Mouse (Mus musculus) embryonic facial prominence, embryonic 11.5 days (tissue): Measurements from ENCODE around the gene Sys1. TPM values are rescaled to one million over a fixed set of nuclear protein-coding genes. Genes with fewer than 3 reads are reported as not detected.

ENCODE experiments used
- ATAC-seq: fragments of 200-750 bp; cut with Nextera tagmentation; replicated peaks from 2 replicates; pipeline ENCODE4 v1.8.0; 2017; ENCODE audit warnings: low read depth; ENCODE audit not compliant: insufficient number of reproducible peaks, low FRiP score, low TSS enrichment
- DNase-seq: peaks from one replicate; pipeline ENCODE4 v3.0.0-alpha.2; 2015; ENCODE audit warnings: low spot score
- H3K27ac ChIP-seq: fragments of 300-500 bp; sonication (generic); replicated peaks from 2 replicates; pipeline ENCODE4 v1.5.1; 2014; ENCODE audit warnings: mild to moderate bottlenecking, low read depth, low read length, control low read depth
- H3K27me3 ChIP-seq: fragments of 300-500 bp; sonication (generic); 2 replicates; pipeline ENCODE4 v1.6.1; 2014; ENCODE audit warnings: mild to moderate bottlenecking, low read length, moderate library complexity, mixed read lengths; ENCODE audit not compliant: control insufficient read depth, insufficient read depth
- H3K36me3 ChIP-seq: fragments of 300-500 bp; sonication (generic); replicated peaks from 2 replicates; pipeline ENCODE4 v1.6.1; 2014; ENCODE audit warnings: low read depth, mild to moderate bottlenecking, low read length, moderate library complexity, mixed read lengths; ENCODE audit not compliant: control insufficient read depth, insufficient read depth
- H3K4me1 ChIP-seq: fragments of 300-500 bp; sonication (generic); 2 replicates; pipeline ENCODE4 v1.6.1; 2014; ENCODE audit warnings: low read length, mixed read lengths; ENCODE audit not compliant: control insufficient read depth, insufficient read depth
- H3K4me2 ChIP-seq: fragments of 300-500 bp; sonication (generic); 2 replicates; pipeline ENCODE4 v1.6.1; 2014; ENCODE audit warnings: low read depth, mild to moderate bottlenecking, control low read depth, low read length, moderate library complexity
- H3K4me3 ChIP-seq: fragments of 300-500 bp; sonication (generic); 2 replicates; pipeline ENCODE4 v1.5.1; 2014; ENCODE audit warnings: low read depth, low read length, control low read depth
- H3K9ac ChIP-seq: fragments of 300-500 bp; sonication (generic); replicated peaks from 2 replicates; pipeline ENCODE4 v1.6.1; 2014; ENCODE audit warnings: mild to moderate bottlenecking, control low read depth, low read length
- H3K9me3 ChIP-seq: fragments of 300-500 bp; sonication (generic); replicated peaks from 2 replicates; pipeline ENCODE4 v1.6.1; 2016; ENCODE audit warnings: mild to moderate bottlenecking, low read length, inconsistent platforms, mixed read lengths; ENCODE audit not compliant: control insufficient read depth
- WGBS: fragments of 180-500 bp; shearing (Covaris S2); extraction: QIAGEN DNeasy Blood & Tissue Kit; methylation state at CpG from one replicate; pipeline ENCODE4 v1.1.7; 2014; 5-methylcytosine and 5-hydroxymethylcytosine counted together
- polyA plus RNA-seq: library from polyadenylated mRNA; unstranded; fragments of >200 nt; fragmentation: Nextera tagmentation; extraction: Ambion mirVana; gene quantifications from 2 replicates; pipeline ENCODE4 v1.2.1, GENCODE M21; 2014

Gene Sys1
- polyA plus RNA-seq, 1 experiment from 2014 or later: 53.3 TPM

DNA sequence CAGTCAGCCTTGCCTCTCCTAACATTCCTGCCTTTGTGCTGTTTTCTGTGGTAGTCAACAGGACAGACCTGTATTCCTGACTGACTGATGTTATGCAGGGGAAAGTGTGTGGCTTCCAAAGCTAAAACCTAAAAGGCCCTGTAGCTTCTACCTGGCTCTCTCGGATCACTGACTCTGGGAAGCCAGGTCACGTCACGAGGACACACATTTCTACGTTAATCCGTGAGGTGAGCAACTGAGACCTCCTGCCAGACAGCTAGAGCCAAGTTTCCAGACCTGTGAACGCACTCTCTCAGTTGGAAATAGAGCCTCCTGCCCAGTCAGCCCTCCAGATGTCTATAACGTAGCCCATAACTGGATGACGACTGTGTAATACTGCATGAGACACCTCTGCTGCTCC is 34.8 kb upstream of the Sys1 start:
- no peak for ATAC-seq
- no peak overlapping the region for H3K9ac ChIP-seq
- DNase-seq: no peak
- H3K4me2 ChIP-seq: no peak overlapping the region
- H3K9me3 ChIP-seq: no peaks in the 10 kb centered on the region
- no peak overlapping the region for H3K4me3 ChIP-seq
- H3K27ac ChIP-seq: no peak overlapping the region
- WGBS: 75% methylated on average over 8 of the region's 8 CpGs
- H3K36me3 ChIP-seq: no peaks in the 10 kb centered on the region
- no peaks in the 10 kb centered on the region for H3K27me3 ChIP-seq
- H3K4me1 ChIP-seq: no peaks in the 10 kb centered on the region

DNA sequence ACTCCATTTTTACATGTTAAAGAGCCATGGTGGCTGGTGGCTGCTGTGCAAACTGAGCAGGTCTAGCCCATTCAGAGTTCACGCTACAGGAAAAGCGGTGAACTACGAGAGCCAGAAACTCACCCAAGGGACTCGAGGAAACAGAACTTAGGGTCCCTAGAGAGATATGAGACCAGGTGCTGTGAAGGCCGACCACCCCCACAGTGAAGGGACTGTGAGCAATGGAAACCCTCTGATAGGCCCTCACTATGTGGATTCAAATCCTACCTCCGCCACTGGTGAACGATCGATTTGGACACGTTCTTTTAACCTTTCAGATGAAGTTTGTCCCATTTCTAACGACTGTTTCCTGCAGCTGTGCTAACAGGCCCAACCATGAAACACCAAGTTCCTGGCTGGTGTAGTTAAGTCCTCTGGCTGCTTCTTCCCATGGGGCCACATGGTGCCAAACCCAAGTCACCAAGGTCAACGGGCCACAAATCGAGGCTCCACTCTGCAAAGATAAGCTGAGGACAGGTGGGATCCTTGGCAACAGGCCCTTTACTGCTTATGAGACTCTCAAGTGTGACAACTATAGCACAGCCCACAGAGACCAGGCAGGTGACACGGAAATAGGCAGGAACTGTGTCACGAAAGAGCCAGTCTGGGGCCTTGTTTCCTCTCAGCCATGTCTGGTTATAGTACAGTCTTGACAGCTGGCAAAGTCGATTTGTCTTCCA is 33.9 kb upstream of the Sys1 start:
- ATAC-seq (no peak), DNase-seq (no peak)
- Histone ChIP-seq H3K27ac (no peak overlapping the region), H3K4me1 (no peaks in the 10 kb centered on the region), H3K4me3 (no peak overlapping the region), H3K9ac (no peak overlapping the region), H3K27me3 (no peaks in the 10 kb centered on the region), H3K9me3 (no peaks in the 10 kb centered on the region), H3K36me3 (no peaks in the 10 kb centered on the region), H3K4me2 (no peak overlapping the region)
- 89% methylated on average over 15 of the region's 15 CpGs for WGBS

DNA sequence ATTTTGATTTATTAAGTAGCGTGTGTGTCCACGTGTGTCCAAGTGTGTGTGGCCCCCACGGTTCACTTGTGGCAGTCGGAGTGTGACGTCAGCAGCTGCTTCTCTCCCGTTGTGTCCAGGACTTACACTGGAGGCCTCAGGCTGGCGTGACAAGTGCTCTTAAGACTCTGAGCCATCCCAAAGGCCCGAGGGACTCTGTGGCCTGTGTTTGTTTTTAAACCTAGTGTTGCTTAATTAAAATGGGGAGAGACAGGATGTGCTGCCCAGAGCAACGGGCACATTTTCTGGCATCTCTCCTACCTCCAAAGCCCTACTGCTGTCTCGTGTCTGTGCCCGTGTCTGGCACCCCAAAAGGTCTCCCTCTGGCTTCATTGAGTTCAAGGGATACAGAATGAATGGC is 33.3 kb upstream of the Sys1 start:
- ATAC-seq (no peak), DNase-seq (no peak)
- WGBS: 83% methylated on average over 11 of the region's 11 CpGs
- no peak overlapping the region for H3K9ac ChIP-seq
- H3K36me3 ChIP-seq: no peaks in the 10 kb centered on the region
- no peak overlapping the region for H3K4me3 ChIP-seq
- no peak overlapping the region for H3K4me2 ChIP-seq
- H3K27ac ChIP-seq: no peak overlapping the region
- no peaks in the 10 kb centered on the region for H3K27me3 ChIP-seq
- H3K9me3 ChIP-seq: no peaks in the 10 kb centered on the region
- H3K4me1 ChIP-seq: no peaks in the 10 kb centered on the region

DNA sequence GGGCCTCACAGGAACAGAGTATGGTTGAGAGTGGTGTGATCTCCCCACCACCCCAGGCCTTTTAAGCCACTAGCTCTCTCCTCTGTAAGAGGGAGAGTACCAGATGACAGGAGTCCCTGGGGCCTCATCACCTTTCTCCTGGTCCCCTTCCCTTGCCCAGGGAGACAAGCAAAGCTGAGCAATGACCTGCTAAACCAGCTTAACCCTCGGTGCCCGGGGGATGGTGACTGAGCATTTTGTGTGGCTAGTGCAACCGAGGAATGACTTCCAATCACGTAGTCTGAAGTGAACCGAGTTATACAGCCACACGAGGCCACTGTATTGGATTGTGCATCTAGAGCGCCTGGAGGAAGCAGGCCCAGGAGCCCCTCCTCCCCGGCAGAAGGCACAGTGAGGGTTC is 32.4 kb upstream of the Sys1 start:
- H3K9ac ChIP-seq: no peak overlapping the region
- H3K4me2 ChIP-seq: no peak overlapping the region
- 91% methylated on average over 8 of the region's 8 CpGs for WGBS
- no peak overlapping the region for H3K27ac ChIP-seq
- ATAC-seq (no peak), DNase-seq (no peak)
- H3K36me3 ChIP-seq: no peaks in the 10 kb centered on the region
- no peak overlapping the region for H3K4me3 ChIP-seq
- no peaks in the 10 kb centered on the region for H3K4me1 ChIP-seq
- H3K27me3 ChIP-seq: no peaks in the 10 kb centered on the region
- H3K9me3 ChIP-seq: no peaks in the 10 kb centered on the region

DNA sequence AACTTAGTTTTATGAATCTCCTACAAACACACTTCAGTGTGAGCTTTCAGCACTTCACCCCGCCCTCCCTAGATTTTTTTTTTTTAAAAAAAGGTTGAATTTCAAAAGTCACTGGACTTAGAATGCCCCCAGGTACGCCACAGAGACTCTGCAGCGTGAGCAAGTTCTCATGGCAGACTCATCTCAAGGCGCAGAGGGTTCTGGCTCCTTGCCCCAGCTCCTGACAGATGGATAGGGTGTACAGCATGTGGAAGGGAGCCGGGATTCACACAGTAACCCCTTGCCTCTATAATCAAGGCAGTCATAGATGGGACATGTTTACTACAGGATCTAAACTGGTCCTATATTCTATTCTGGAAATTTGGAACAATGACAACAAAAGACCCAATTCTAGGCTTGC is 31.4 kb upstream of the Sys1 start:
- H3K9me3 ChIP-seq: no peaks in the 10 kb centered on the region
- no peaks in the 10 kb centered on the region for H3K36me3 ChIP-seq
- no peak overlapping the region for H3K4me3 ChIP-seq
- no peak overlapping the region for H3K9ac ChIP-seq
- 83% methylated on average over 5 of the region's 5 CpGs for WGBS
- DNase-seq: no peak
- no peaks in the 10 kb centered on the region for H3K4me1 ChIP-seq
- H3K27me3 ChIP-seq: no peaks in the 10 kb centered on the region
- H3K4me2 ChIP-seq: no peak overlapping the region
- no peak overlapping the region for H3K27ac ChIP-seq
- no peak for ATAC-seq

DNA sequence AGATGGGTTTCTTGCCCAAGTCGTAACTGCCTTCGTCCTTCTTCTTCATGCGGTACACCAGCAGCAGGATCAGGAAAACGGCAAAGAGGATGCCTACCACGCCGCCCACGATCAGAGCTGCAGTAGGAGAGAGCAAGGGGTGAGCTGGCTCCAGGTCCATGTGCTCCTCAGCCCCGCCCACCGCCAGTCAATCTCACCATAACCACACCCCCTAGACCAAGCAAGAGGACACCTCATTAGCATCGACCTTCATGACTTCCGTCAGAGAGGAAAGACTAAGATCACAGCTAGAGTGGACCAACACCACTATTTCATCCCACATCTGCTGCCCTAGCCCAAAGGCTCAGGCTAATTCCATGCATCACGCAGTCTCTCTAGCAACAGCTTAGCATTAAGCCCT is 30.6 kb upstream of the Sys1 start:
- Histone ChIP-seq H3K9ac (no peak overlapping the region), H3K4me3 (no peak overlapping the region), H3K27me3 (no peaks in the 10 kb centered on the region), H3K4me1 (no peaks in the 10 kb centered on the region), H3K27ac (no peak overlapping the region), H3K36me3 (no peaks in the 10 kb centered on the region), H3K4me2 (no peak overlapping the region), H3K9me3 (no peaks in the 10 kb centered on the region)
- DNase-seq (no peak), ATAC-seq (no peak)
- 28% methylated on average over 12 of the region's 12 CpGs for WGBS

DNA sequence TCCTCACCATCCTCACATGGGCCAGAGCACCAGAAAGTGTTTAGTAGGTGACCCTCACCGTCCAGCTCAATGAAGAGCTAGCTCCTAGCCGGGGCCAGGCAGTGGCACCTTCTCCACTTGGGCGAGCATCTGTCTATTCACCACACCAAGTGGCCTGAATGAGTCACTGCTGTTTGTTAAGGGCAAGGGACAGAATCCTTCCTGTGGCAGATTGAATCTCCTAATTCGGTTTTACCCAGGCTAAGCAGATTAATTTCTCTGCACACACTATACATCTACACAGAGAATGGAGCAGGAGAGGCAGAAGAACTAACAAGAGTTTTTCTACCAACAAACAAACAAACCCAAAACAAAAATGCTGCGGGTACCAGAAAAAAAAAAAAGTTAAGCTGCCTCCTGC is 29.8 kb upstream of the Sys1 start:
- no peaks in the 10 kb centered on the region for H3K27me3 ChIP-seq
- no peak overlapping the region for H3K27ac ChIP-seq
- 82% methylated on average over 5 of the region's 5 CpGs for WGBS
- H3K9ac ChIP-seq: no peak overlapping the region
- no peaks in the 10 kb centered on the region for H3K36me3 ChIP-seq
- H3K4me2 ChIP-seq: no peak overlapping the region
- no peaks in the 10 kb centered on the region for H3K9me3 ChIP-seq
- no peaks in the 10 kb centered on the region for H3K4me1 ChIP-seq
- H3K4me3 ChIP-seq: no peak overlapping the region
- no peak for DNase-seq
- no peak for ATAC-seq

DNA sequence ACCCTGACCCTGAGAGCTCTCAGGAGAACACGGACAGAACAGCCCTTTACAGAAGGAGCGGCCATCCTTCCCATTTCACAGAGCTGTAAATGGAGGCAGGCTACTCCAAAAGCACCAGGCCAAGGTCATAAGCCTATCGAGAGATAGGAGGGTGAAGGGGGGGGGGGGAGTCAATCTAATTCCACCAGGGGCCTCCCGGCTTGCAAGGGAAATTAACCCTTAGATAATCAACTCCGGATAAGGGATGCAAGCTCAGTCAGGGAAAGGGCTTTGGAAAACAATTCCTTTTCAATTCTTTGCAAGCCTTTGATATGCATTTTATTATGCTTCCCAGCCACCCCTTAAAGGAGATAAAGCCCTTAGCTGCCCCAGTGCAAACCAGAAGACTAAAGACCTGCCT is 28.3 kb upstream of the Sys1 start:
- Histone ChIP-seq H3K9ac (no peak overlapping the region), H3K27me3 (no peaks in the 10 kb centered on the region), H3K36me3 (no peaks in the 10 kb centered on the region), H3K4me3 (no peak overlapping the region), H3K4me2 (no peak overlapping the region), H3K27ac (no peak overlapping the region), H3K4me1 (peaks cover 7% of the 10 kb centered on the region; the same call in 1 of the 2 replicates), H3K9me3 (no peaks in the 10 kb centered on the region)
- WGBS: 38% methylated on average over 5 of the region's 5 CpGs
- no peak for ATAC-seq
- no peak for DNase-seq
